In the genomic region with DNA sequence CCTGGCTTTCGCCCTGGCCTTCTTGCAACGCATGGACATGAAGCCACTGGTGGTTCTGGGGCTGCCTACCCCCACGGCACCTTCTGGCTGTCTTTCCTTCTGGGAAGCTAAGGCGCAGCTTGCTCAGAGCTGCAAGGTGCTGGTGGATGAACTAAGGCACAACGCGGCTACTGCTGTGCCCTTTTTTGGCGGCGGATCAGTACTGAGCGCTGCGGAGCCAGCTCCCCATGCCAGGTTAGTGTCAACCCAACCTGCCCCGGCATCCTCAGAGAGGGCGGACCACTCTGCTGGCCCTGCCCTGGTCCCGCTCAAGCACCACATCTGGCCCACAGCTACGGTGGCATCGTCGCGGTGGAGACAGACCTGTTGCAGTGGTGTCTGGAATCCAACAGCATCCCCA, we compare ENCODE assay signal across 15 mouse cellular contexts. TPM values are rescaled to one million over a fixed set of nuclear protein-coding genes. Genes with fewer than 3 reads are reported as not detected.
DNase-seq lines count a peak whose midpoint lies in the region; ATAC-seq and TF ChIP-seq lines count a peak whose summit lies in the region.
"Had no signal": no experiment of that assay in that cellular context is flagged by ENCODE, and none has a peak within 500 bp of the region (broad histone marks: within the 10 kb centered on the region; RNA-seq: fewer than 3 reads in every experiment).

No protein-coding gene starts in this region.

- H3K4me1 ChIP-seq in heart, embryonic 15.5 days (replicated peaks), result peaks cover 28% of the 10 kb centered on the region
- H3K4me1 ChIP-seq in heart, adult 2 months (ENCODE audit: control insufficient read depth, insufficient read depth, low read length), result no peaks in the 10 kb centered on the region
- peaks cover 19% of the 10 kb centered on the region for H3K4me1 ChIP-seq in testis, adult 2 months (ENCODE audit: control insufficient read depth, insufficient read depth, low read length)
- H3K4me1 ChIP-seq in limb, embryonic 13.5 days, result peaks cover 26% of the 10 kb centered on the region

- intact Hi-C loops in heart, adult 2 months (cut with DNase I), result no loop called here

- TF ChIP-seq EP300 in heart, adult 2 months (IDR thresholded peaks at IDR 0.05; ENCODE audit: insufficient read depth, low read depth, low read length), result no peak

- DNase-seq in heart, adult 2 months, result no peak
- no peak for DNase-seq in testis, postnatal 14 days (ENCODE audit: low spot score)
- peak; percentile 51 for DNase-seq in testis, postnatal 10 days (ENCODE audit: low spot score)
- no peak for DNase-seq in lung, postnatal 36 days
- DNase-seq in urinary bladder, postnatal 4 days (ENCODE audit: low spot score in 2 of 2), result no peak
- DNase-seq: cerebellum, adult 11-12 months; lung, postnatal 14 days; thymus, postnatal 4 days had no signal

- H3K36me3 ChIP-seq in heart, embryonic 15.5 days, result no peaks in the 10 kb centered on the region
- no peaks in the 10 kb centered on the region for H3K36me3 ChIP-seq in heart, adult 2 months (ENCODE audit: control insufficient read depth, insufficient read depth, low read length)
- no peaks in the 10 kb centered on the region for H3K36me3 ChIP-seq in testis, adult 2 months (ENCODE audit: control insufficient read depth, insufficient read depth, low read length)
- no peaks in the 10 kb centered on the region for H3K36me3 ChIP-seq in limb, embryonic 13.5 days
- H3K36me3 ChIP-seq: hindbrain, embryonic 15.5 days; neural tube, embryonic 13.5 days had no signal

- H3K4me2 ChIP-seq in heart, embryonic 15.5 days, result peak overlapping the region; percentile 61
- 0 out of 2 replicates have a peak overlapping the region, but pooled peaks have one; percentile 66 for H3K4me2 ChIP-seq in limb, embryonic 13.5 days (replicated peaks)
- H3K4me2 ChIP-seq: hindbrain, embryonic 15.5 days; neural tube, embryonic 13.5 days had no signal

- no peak for TF ChIP-seq CTCF in heart, adult 2 months (IDR thresholded peaks at IDR 0.05)
- TF ChIP-seq CTCF in testis, adult 2 months (IDR thresholded peaks at IDR 0.05; ENCODE audit: control insufficient read depth, insufficient read depth, insufficient replicate concordance, low read depth, low read length), result no peak

- no peak for TF ChIP-seq POLR2A in heart, adult 2 months (IDR thresholded peaks at IDR 0.05; ENCODE audit: insufficient read depth, low read depth, low read length)
- no peak for TF ChIP-seq POLR2A in testis, adult 2 months (IDR thresholded peaks at IDR 0.05; ENCODE audit: control insufficient read depth, low read depth, low read length)

- no peaks in the 10 kb centered on the region for H3K79me2 ChIP-seq in heart, adult 2 months (replicated peaks; ENCODE audit: control insufficient read depth, insufficient read depth, low read length)

- H3K27ac ChIP-seq in heart, embryonic 15.5 days, result no peak overlapping the region
- no peak overlapping the region for H3K27ac ChIP-seq in heart, adult 2 months
- peak overlapping the region; percentile 23 for H3K27ac ChIP-seq in testis, adult 2 months (ENCODE audit: control insufficient read depth, insufficient read depth, low read depth, low read length)
- no peak overlapping the region for H3K27ac ChIP-seq in limb, embryonic 13.5 days
- H3K27ac ChIP-seq: forebrain, embryonic 13.5 days; hindbrain, embryonic 15.5 days; neural tube, embryonic 13.5 days had no signal

- H3K9me3 ChIP-seq in heart, embryonic 15.5 days (replicated peaks), result no peaks in the 10 kb centered on the region
- no peaks in the 10 kb centered on the region for H3K9me3 ChIP-seq in limb, embryonic 13.5 days
- H3K9me3 ChIP-seq: forebrain, embryonic 13.5 days; hindbrain, embryonic 15.5 days; neural tube, embryonic 13.5 days had no signal

- 8% methylated on average over 17 of the region's 17 CpGs for WGBS in heart, embryonic 15.5 days
- WGBS in heart, adult 2 months, result 13% methylated on average over 17 of the region's 17 CpGs
- 9% methylated on average over 17 of the region's 17 CpGs for WGBS in limb, embryonic 13.5 days

- H3K9ac ChIP-seq in heart, embryonic 15.5 days, result no peak overlapping the region
- no peak overlapping the region for H3K9ac ChIP-seq in heart, adult 2 months (ENCODE audit: low read depth, low read length)
- no peak overlapping the region for H3K9ac ChIP-seq in limb, embryonic 13.5 days
- H3K9ac ChIP-seq: forebrain, embryonic 13.5 days; hindbrain, embryonic 15.5 days; neural tube, embryonic 13.5 days had no signal

- peak overlapping the region; percentile 38 for H3K4me3 ChIP-seq in heart, embryonic 15.5 days
- H3K4me3 ChIP-seq in heart, adult 2 months, result no peak overlapping the region
- peak overlapping the region; percentile 61 for H3K4me3 ChIP-seq in testis, adult 2 months (ENCODE audit: control insufficient read depth, low read depth, low read length)
- peak overlapping the region; percentile 40; the same call in 1 of the 2 replicates for H3K4me3 ChIP-seq in limb, embryonic 13.5 days
- H3K4me3 ChIP-seq: forebrain, embryonic 13.5 days; hindbrain, embryonic 15.5 days had no signal

- peaks cover 70% of the 10 kb centered on the region for H3K27me3 ChIP-seq in heart, embryonic 15.5 days
- H3K27me3 ChIP-seq in heart, adult 2 months (ENCODE audit: control insufficient read depth, insufficient read depth, low read length), result peaks cover 21% of the 10 kb centered on the region
- H3K27me3 ChIP-seq in testis, adult 2 months (ENCODE audit: control insufficient read depth, insufficient read depth, low read length), result peaks cover 3% of the 10 kb centered on the region
- H3K27me3 ChIP-seq in limb, embryonic 13.5 days, result peaks cover 78% of the 10 kb centered on the region

- ATAC-seq in heart, embryonic 15.5 days (replicated peaks; ENCODE audit: insufficient number of reproducible peaks, insufficient read depth, low FRiP score, low read depth), result no peak
- ATAC-seq in limb, embryonic 13.5 days (ENCODE audit: low FRiP score, low read depth), result no peak
- ATAC-seq: forebrain, embryonic 13.5 days had no signal

RNA-seq across cellular contexts. Expression of a gene that starts 1.2 kb away (rescaled TPM):
- 0.24 TPM in 1 of 2 replicates, not detected in the other for polyA plus RNA-seq in heart, embryonic 15.5 days (2015; fragmentation: Nextera tagmentation; extraction: Ambion mirVana)
- not detected for total RNA-seq in heart, adult 2 months (2021)
- polyA plus RNA-seq in heart, adult 2 months (2012; rRNA removed), result 0.06 and 0.12 TPM in 2 replicates
- 6.2 and 8.0 TPM in 2 replicates for polyA plus RNA-seq in testis, adult 2 months (2012; rRNA removed)
- 0.14 TPM in 1 of 2 replicates, not detected in the other for polyA plus RNA-seq in limb, embryonic 13.5 days (2015; fragmentation: Nextera tagmentation; extraction: Ambion mirVana)
- polyA plus RNA-seq: forebrain, embryonic 13.5 days; hindbrain, embryonic 15.5 days; neural tube, embryonic 13.5 days had no signal

RNA-seq across cellular contexts. Expression of a gene that starts 9.7 kb away (rescaled TPM):
- 30.6 and 35.9 TPM in 2 replicates for polyA plus RNA-seq in heart, embryonic 15.5 days (2015; fragmentation: Nextera tagmentation; extraction: Ambion mirVana)
- 10 to 100 TPM; 12.2 to 13.6 TPM for total RNA-seq in heart, adult 2 months (2021)
- polyA plus RNA-seq in heart, adult 2 months (2012; rRNA removed), result 19.5 and 20.7 TPM in 2 replicates
- polyA plus RNA-seq in testis, adult 2 months (2012; rRNA removed), result 13.3 and 15.1 TPM in 2 replicates
- polyA plus RNA-seq in limb, embryonic 13.5 days (2015; fragmentation: Nextera tagmentation; extraction: Ambion mirVana), result 44.7 and 46.1 TPM in 2 replicates

RNA-seq across cellular contexts. Expression of a gene that starts 38.6 kb away (rescaled TPM):
- 74.6 and 83.4 TPM in 2 replicates for polyA plus RNA-seq in heart, embryonic 15.5 days (2015; fragmentation: Nextera tagmentation; extraction: Ambion mirVana)
- total RNA-seq in heart, adult 2 months (2021), result 10 to 100 TPM; 49.4 to 50.2 TPM
- polyA plus RNA-seq in heart, adult 2 months (2012; rRNA removed), result 32.5 and 42.4 TPM in 2 replicates
- 41.5 and 41.8 TPM in 2 replicates for polyA plus RNA-seq in testis, adult 2 months (2012; rRNA removed)
- polyA plus RNA-seq in limb, embryonic 13.5 days (2015; fragmentation: Nextera tagmentation; extraction: Ambion mirVana), result 134 and 145 TPM in 2 replicates

RNA-seq across cellular contexts. Expression of a gene that starts 38.9 kb away (rescaled TPM):
- polyA plus RNA-seq in heart, embryonic 15.5 days (2015; fragmentation: Nextera tagmentation; extraction: Ambion mirVana), result not detected in 2 replicates
- not detected for total RNA-seq in heart, adult 2 months (2021)
- not detected in 2 replicates for polyA plus RNA-seq in heart, adult 2 months (2012; rRNA removed)
- polyA plus RNA-seq in testis, adult 2 months (2012; rRNA removed), result 8.2 and 9.4 TPM in 2 replicates
- polyA plus RNA-seq in limb, embryonic 13.5 days (2015; fragmentation: Nextera tagmentation; extraction: Ambion mirVana), result not detected in 2 replicates
- total RNA-seq: layer of hippocampus, adult 8-10 months had no signal
- polyA plus RNA-seq: forebrain, embryonic 13.5 days; neural tube, embryonic 13.5 days had no signal

RNA-seq across cellular contexts. Expression of a gene that starts 42.9 kb away (rescaled TPM):
- polyA plus RNA-seq in heart, embryonic 15.5 days (2015; fragmentation: Nextera tagmentation; extraction: Ambion mirVana), result 20.9 and 23.3 TPM in 2 replicates
- 10 to 100 TPM; 44.8 to 50.6 TPM for total RNA-seq in heart, adult 2 months (2021)
- 89.9 and 95.3 TPM in 2 replicates for polyA plus RNA-seq in heart, adult 2 months (2012; rRNA removed)
- polyA plus RNA-seq in testis, adult 2 months (2012; rRNA removed), result 416 and 434 TPM in 2 replicates
- 35.6 and 36.1 TPM in 2 replicates for polyA plus RNA-seq in limb, embryonic 13.5 days (2015; fragmentation: Nextera tagmentation; extraction: Ambion mirVana)
